Mouse (Mus musculus): ENCODE measurements around the gene Col9a2.
"Not testable (repeated sequence)": the region's sequence is repeated elsewhere in the genome, so short reads cannot be mapped to it uniquely, and the experiment has no call there.

Gene Col9a2

DNA sequence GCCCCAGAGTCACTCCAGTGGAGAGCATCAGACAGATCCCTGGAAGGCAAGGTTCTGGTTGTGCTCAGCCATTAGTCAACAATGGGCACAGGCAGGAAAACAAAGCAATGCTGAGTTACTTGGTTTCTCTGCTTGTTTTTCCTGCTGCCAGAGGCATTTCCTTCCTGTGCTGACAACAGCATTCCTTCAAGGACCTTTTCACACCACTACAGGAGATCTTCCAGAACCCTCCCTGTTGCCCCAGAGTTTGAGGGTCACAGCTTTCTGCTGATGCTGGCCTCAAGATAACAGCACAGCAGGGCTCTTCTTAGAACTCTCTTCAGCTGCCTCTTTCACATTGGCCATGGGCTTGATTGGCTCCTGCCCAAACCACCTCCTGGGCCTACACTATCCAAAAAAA is 17.3 kb upstream of the Col9a2 start:
- DNase-seq, result no peak

DNA sequence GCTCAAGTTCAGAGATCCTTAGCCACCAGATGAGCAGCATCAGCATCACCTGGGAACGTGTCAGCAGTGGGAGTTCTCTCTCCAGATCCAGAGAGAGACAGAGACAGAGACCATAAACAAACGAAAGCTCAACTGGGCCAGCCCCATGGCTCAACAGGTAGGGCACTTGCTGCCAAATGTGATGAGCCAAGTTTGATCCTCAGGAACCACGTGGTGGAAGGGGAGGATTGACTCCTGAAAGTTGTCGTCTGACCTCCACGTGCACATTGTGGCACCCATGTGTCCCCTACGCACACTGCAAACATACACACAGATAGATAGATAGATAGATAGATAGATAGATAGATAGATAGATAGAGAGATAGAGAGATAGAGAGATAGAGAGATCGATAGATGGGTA is 15.7 kb upstream of the Col9a2 start:
- DNase-seq, result no peak

DNA sequence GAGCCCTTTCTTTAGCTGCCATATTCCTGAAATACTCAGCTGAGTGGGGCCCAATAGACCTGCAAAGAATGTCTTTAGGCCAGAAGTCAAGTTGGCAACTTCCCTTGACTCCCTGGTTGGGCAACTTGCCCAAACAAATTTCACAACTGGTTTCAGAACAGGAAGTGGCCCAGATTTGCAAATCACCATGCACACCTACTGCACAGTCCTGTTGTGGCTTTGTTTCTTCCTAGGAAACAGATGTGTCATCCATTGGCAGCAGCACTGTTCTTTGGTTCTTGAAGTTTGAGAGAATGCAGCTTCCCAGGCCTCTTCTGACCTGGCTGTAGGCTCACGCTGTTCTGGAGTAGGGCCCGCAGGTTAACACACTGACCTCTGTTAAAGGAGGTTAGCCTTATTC is 15.2 kb upstream of the Col9a2 start:
- no peak for DNase-seq

DNA sequence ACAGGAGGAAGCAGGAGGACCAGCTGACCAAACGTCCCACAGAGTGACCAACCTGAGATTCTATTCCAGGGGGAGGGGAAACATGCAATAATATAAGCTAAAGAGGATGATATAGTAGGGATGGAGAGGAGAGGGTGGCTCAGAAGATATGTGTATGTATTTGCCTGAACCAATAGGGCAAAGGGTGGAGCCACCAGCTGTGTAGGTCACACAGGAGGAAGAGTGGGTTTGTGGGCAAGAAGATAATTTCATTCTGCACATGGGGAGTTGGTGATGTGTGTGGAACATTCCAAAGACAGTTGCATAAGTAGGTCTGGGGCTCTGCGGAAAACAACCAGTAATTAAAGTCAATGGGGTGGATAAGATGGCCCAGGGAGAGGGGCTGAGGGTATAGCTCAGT is 13.5 kb upstream of the Col9a2 start:
- no peak for DNase-seq

DNA sequence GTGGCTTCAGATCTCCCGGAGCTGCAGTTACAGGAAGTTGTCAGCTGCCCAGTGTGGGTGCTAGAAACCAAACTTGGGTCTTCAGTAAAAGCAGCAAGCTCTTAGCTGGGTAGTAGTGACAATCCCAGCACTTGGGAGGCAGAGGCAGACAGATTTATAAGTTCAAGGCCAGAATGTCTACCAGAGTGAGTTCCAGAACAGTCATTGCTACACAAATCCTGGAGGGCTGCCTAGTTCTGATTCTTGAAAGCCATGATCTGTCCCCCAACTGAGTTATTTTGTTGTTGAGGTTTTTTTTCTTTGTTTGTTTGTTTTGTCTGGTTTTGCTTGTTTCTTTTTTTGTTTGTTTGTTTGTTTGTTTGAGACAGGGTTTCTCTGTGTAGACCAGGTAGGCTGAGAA is 11.0 kb upstream of the Col9a2 start:
- no peak for DNase-seq

DNA sequence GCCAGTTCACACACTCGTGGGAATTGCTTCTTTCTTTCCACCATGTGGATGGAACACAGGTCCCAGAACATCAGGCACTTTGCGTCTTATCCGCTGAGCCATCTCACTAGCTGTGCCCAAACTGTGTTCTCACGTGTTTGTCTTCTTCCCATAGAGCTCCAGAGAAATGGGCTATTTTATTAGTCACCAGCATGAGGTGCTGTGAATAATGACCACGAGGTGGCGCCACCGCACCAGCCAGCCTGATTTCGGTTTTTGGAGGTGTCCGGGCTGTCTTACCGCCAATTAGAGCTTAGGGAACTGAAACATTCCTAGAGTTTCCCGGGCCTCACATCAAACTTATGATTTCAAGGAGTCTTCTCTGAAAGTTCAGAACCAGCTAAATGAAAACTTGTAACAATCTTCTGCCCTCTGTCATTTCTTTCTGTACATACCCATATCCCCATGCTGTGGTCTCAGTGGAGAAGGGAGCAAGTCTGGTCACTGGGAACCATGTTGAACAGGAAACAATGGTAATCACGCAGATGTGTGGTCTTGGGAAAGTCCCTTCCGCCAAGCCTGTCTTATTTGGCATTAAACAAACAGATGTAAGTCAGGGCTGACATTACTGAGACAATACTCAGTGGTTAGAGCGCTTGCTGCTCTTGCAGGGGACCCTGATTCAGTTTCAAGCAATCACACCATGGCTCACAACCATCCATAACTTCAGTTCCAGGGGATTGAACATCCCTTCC is 10.4 kb upstream of the Col9a2 start:
- no peak for DNase-seq

DNA sequence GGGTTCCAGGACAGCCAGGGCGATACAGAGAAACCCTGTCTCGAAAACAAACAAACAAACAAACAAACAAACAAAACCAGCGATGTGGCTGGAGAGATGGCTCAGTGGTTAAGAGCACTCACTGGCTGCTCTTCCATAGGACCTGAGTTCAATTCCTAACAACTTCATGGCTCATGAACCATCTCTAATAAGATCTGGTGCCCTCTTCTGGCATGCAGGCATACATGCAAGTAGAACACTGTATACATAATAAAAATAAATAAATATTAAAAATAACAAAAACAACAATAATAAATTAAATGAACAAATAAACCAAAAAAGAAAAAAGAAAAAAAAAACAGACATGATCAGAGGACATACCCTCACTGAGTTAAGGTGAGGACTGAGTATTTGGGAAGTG is 9.6 kb upstream of the Col9a2 start:
- no peak for DNase-seq

DNA sequence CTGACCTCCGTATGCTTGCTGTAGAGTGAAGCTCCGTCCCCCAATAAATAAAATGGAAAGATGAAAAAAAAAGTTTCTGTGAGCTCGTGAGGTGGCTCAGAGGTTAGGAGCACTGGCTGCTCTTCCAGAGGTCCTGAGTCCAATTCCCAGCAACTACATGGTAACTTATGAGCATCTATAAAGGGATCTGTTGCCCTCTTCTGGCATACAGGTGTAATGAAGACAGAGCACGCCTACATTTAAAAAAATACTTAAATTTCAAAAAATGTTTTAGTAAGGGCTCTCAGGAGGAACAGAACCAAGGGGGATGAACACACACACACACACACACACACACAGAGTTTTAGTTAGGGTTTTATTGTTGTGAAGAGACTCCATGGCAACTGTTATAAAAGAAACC is 7.7 kb upstream of the Col9a2 start:
- no peak for DNase-seq

DNA sequence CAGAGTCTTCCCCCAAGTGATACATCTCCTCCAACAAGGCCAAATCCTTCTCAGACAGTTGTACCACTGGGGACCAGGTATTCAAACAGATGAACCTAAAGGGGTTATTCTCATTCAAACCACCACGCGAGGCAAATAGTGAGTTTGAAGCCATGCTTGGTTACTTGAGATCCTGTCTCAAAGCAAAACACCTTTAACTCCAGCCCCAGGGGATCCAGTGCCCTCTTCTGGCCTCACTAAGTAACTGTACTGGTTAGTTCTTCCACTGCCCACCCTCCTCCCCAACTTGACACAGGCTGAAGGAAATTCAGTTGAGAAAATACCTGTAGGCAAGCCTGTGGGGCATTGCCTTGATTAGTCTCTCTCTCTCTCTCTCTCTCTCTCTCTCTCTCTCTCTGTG is 6.2 kb upstream of the Col9a2 start:
- no peak for DNase-seq

DNA sequence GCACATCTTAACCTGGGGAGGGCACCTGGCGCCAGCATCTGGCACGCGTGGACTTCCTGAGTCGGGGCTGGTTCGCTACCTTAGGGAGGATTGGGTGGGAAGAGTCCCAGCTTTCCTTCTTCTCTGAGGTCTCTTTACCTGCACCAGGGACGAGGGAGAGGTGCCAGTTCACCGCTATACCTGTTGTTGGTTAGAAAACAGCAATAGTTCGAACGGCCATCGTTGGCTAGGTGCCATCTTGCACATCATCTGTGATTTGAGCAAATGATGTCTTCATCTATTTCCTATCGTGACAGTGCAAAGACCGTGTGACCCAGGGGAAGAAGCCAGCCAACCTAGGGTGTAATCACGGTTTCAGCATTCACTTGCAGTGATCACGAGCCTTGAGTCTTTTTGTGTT is 1.1 kb downstream of the Col9a2 start:
- DNase-seq, result no peak

DNA sequence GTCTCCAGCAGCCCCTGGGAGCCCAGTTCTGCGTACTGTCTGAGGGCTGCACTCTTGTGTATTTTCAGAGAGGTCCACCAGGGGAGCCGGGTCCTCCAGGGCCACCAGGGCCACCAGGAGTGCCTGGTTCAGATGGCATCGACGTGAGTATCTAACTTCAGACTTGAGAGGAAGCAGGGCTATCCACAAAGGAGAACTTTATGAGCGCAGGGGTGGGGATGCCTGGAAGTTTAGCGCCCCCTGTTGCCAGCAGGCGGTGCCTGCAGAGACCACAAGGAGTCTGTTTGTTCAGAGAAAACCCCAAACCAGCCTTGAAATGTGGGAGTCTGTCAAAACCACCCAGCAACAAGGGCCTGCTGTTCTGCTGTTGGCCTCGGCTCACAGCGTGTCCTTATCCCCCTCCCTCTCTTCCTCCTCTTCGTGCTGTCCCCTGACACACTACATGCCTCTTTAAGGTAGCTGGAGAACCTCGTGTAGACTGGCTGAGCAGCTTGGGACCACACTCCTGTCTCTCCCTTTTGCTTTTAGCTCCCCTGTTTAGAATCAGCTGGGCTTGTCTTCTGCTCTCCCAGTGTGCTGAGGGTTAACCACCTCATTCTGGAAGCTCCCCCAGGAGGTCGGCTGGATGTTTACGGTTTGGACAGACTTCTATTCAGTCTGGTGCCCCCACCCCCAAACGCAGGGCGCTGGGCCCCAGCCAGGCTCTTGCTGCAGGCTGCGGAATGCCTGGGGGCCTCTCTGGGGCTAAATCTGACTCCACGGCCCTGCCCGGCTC is 1.9 kb downstream of the Col9a2 start:
- peak; percentile 58 for DNase-seq

DNA sequence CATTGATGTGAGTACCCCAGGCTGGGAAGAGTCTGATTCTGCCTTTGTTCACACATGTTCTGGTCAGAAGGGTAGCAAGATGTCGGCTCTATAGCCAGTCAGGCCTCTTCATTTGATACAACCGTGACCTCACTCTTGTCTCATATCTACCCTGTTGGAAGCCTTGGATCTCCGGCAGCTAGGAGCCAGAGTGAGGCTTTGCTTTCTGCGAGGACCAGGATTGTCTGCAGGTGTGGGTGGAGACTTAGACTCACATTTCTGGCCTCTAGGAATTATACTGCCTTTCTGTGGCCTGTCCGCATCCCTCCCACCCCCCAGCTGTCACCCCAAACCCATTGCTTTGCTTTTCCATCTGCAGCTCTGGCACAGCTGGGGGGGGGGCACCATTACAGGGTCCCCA is 3.3 kb downstream of the Col9a2 start:
- no peak for DNase-seq

DNA sequence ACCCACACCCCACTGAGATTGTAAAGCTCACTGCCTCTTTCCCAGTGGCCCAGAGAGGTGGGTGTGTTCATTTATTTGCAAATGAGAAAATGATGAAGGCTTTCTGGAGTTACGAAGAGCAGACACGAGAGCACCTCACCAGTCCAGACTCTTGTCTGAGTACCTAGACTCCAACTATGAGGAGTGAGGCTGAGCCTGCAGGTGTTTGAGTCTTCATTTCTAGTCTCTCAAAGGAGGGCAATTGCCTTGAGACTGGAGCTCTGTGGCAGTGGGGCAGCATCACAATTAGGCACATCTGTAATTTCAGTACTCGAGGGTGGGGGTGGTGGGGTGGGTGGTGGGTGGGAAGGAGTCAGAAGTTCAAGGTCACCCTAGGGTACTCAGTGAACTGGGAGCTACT is 3.8 kb downstream of the Col9a2 start:
- DNase-seq, result no peak

DNA sequence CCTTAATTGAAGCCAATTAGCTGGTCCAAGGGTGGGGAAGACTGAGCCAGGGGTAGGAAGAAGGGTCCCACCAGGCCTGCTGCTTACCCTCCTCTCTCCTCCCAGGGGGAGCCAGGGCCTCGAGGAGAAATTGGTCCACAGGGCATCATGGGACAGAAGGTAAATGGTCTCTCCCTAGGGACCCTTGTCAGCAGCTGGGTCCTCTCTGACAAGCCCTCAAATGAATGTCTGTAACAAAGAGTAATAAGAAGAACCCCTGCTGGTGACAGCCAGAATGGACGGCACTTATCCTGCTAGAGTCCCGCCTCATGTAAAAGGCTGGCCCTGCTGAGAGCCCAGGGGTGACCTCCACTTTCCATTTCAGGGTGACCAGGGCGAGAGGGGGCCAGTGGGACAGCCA is 12.7 kb downstream of the Col9a2 start:
- no peak for DNase-seq

DNA sequence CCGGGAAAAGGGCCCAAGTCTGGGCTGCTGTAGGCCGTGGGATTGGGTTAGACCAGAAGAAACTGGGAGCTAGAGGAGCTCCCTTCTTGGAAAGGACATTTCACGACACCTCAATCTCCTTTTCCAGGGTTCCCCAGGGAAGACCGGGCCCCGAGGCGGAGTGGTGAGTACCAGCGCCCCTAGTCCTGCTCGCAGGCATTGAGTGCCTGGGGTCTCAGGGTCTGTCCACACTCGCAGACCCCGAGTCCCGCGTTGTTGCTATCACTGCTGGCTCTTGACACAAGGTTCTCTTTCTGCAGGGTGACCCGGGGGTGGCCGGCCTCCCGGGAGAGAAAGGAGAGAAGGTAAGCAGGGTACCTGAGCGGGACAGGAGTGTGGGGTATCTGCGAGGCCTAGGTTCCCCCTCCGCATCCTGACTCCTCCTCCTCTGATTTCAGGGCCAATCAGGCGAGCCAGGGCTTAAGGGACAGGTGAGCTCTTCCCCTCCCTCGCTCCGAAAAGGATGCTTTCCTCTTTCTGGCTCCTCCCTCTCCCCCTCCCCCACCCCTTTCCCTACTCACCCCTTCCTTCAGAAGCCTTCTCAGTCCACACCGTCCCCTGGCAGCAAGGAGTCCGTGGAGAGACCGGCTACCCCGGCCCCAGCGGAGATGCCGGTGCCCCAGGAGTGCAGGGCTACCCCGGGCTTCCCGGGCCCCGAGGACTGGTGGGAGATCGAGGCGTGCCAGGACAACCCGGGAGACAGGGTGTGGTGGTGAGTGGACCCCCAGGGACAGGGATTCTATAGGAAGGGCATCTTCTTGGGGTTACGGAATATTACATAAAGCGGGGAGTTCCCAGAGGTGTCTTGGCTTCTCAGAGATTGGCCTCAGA is 13.5 kb downstream of the Col9a2 start:
- peak; percentile 80 for DNase-seq

DNA sequence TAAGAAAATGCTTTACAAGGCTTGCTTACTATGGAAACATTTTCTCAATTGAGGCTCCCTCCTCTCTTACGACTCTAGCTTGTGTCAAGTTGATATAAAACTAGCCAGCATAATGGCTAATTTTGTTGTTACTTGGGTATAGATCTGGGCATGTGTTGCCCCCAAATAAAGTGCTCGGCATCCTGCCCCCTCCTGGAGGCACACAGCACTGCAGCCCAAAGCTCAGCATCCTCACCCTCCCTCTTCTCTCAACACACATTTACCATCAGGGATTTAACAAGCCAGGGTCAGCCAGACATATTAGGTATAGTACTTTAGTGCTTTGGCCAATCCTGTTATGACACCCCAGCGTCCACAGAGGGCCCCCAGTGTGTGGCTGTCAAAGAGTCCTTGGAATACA is 17.2 kb downstream of the Col9a2 start:
- DNase-seq, result no peak

DNA sequence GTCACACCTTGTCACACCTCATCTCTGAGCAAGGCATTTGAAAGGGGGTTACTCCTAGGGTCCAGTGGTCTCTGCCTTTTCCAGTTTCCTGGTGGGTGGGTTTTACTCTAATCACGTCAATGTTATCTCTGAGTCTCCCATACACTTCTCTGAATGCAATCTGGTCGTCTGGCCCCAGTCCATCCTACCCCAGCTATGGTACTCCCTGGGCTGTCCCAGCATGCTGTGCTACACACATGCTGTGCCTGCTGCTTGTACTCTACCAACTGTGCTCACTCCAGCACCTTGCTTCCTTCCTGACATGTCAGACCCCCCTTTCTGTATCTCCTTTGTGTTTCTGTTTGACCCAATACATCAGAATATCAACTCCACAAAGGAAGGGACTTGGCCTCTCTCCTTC is 17.8 kb downstream of the Col9a2 start:
- DNase-seq, result no peak

DNA sequence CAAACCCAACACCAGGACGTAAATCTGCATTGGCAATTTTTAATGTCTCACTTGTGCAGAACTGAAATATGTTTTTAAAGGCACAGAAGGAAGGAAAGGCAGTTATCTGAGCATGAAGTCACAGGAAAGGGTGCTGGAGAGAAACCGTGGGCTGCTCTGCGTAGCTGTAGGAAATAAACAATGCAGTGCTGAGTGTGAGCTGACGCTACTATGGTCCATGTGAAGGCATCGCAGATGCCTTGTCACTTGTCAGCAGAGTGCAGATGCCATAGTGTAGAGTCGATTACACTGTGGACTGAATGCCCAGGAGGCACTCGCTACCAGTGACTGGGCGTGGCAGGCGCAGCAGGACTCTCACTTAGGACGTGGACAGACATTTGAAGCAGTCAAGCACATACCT is 20.0 kb downstream of the Col9a2 start:
- not testable (repeated sequence) for DNase-seq

DNA sequence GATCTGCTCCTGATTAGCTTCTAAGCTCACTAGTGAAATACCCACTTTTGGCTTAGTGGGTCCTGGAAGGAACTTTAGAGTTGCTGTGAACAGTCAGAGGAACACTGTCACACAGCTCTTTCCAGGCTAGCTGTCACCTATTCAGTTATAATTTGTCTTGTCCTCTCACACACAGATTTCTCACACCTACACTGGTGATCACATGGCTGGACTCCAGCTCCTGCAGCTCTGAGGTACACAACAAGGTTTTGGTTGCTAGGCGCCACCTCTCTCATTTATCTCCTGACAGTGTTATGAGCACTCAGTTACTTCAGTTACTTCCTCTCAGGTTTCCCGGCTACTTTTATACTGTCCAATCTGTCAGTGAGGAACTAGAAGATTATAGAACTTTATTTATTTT is 26.2 kb downstream of the Col9a2 start:
- DNase-seq, result no peak

DNA sequence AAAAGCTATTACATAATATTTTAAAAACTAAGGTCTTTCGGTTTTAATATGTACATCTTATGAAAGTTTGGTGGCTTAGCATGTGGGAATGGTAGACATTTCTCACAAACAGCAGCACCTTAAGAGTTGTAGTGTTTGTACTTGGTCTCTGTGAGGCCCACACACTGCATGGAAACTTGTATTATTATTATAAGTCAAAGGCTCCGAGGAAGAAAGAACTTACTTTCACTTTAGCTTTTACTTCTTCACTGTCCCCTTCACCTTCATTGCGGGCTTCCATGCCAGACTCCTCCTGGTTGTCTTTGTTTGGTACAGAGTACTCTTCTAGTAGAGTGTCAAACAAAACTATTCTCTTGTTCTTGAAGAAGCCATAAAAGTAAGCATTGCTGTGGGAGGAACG is 35.1 kb downstream of the Col9a2 start:
- no peak for DNase-seq

DNA sequence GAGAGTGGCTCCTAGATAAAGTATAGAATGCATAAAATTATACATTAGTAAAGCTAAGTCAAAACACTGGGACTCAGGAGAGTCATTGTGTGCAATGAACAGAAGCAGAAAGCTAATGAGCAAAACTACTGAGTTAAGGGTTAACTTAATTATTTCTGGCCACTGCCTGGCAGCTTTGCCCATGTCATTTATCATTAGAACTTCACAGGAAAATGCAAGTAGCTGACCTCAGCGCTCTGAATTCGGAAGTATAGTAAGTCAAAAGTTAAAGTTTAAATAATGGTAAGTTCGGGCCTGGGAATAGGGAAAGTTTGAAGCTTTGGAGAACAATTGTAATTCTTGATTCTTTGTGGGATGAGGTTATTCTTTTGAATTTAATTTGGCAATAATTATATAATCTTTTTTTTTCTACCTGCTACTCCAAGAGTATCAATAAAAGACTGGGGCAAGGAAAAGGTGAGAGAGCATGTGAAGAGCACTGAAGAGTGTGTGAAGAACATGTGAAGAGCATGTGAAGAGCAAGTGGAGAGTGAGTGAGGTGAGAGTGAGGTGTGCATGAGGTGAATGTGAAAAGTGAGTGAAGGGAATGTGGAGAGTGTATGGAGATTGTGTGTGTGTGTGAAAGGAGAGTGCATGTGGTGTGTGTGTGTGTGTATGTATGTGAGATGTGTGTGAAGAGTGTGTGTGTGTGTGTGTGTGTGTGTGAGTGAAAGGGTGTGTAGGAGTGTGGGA is 38.9 kb downstream of the Col9a2 start:
- DNase-seq, result no peak

DNA sequence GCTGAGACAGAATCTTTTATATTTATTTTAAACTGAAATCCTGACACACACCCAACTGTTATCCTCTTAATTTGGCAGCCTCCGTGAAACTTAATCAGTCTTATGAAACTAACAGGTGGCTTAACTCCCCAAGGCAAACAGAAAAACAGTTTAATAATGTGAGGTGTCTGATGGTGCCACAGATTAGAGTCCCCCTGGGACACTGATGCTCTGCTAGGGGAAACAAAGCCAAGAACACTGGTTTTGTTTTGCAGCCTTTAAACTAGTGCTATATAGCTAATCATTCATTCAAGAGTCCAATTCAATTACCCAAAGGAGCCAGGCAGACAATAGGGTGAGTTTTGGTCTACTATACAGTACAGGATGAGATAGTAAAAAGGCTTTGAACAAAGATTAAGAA is 41.2 kb downstream of the Col9a2 start:
- DNase-seq, result no peak

DNA sequence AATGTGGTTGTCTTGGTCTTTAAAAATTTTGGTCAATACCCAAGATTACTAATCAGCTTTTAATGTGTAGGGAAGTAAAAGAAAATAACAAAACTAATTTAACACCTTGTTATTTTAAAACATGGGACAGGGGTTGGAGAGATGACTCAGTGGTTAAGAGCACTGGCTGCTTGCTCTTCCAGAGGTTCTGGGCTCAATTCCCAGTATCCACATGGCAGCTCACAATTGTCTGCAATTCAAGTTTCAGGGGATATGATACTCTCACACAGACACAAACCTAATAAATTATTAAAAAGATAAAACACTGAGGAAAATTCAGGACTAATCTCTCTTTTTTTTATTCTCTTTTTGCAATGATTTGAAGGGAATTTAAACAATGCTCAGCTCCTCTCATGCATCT is 45.3 kb downstream of the Col9a2 start:
- DNase-seq, result no peak
